Mouse (Mus musculus): ENCODE measurements around the gene Gm5039. TPM values are rescaled to one million over a fixed set of nuclear protein-coding genes. Genes with fewer than 3 reads are reported as not detected.
"Not testable (repeated sequence)": the region's sequence is repeated elsewhere in the genome, so short reads cannot be mapped to it uniquely, and the experiment has no call there.

The Gm5039 gene
- polyA plus RNA-seq (2015; fragmentation: Nextera tagmentation; extraction: Ambion mirVana): not detected in 2 replicates

DNA sequence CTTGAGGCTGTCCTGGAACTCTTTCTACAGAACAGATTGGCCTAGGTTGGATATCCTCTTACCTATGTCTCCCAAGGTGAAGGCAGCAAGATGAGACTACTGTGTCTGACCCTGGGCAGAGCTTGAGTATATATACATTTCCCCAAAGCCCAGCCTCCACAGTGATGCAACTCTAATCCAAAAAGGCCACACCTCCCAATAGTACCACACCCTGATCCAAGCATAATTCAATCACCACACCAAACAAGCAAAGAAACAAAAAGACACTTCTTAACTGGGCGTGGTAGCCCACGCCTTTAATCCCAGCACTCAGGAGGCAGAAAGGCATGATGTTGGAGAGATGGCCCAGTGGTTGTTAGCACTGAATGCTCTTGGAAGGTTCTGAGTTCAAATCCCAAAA, at the start of gene Gm5039:
Gene Gm5039, minus strand, starts transcription at position 101 of the 400 bp plus-strand sequence.
- H3K4me2 ChIP-seq; ATAC-seq (ENCODE audit: insufficient number of reproducible peaks, low FRiP score, low TSS enrichment, low read depth); H3K27me3 ChIP-seq; H3K9me3 ChIP-seq; H3K27ac ChIP-seq; H3K9ac ChIP-seq; H3K4me3 ChIP-seq; H3K36me3 ChIP-seq; H3K4me1 ChIP-seq: not testable (repeated sequence)
- 96% methylated on average over 2 of the region's 2 CpGs for WGBS

- Histone ChIP-seq H3K4me2 (no peak overlapping the region), H3K4me3 (no peak overlapping the region), H3K27me3 (no peaks in the 10 kb centered on the region), H3K9me3 (no peaks in the 10 kb centered on the region), H3K9ac (no peak overlapping the region), H3K27ac (no peak overlapping the region), H3K4me1 (no peaks in the 10 kb centered on the region), H3K36me3 (peaks cover 2% of the 10 kb centered on the region; the same call in 1 of the 2 replicates)
- ATAC-seq (ENCODE audit: insufficient number of reproducible peaks, low FRiP score, low TSS enrichment, low read depth): no peak
- 71% methylated on average over 5 of the region's 5 CpGs for WGBS
Observed at GRCm38 (mm10) chr12:88372018-88372417, 48.2 kb upstream of the Gm5039 start.

GRCm38 (mm10) chr12:88370321-88370720, 46.5 kb upstream of the Gm5039 start:
- H3K9me3 ChIP-seq; H3K9ac ChIP-seq; H3K4me1 ChIP-seq; H3K4me3 ChIP-seq; H3K27ac ChIP-seq; H3K4me2 ChIP-seq; ATAC-seq (ENCODE audit: insufficient number of reproducible peaks, low FRiP score, low TSS enrichment, low read depth); H3K27me3 ChIP-seq; H3K36me3 ChIP-seq: not testable (repeated sequence)
- WGBS: 0% methylated on average over 1 of the region's 1 CpGs

DNA sequence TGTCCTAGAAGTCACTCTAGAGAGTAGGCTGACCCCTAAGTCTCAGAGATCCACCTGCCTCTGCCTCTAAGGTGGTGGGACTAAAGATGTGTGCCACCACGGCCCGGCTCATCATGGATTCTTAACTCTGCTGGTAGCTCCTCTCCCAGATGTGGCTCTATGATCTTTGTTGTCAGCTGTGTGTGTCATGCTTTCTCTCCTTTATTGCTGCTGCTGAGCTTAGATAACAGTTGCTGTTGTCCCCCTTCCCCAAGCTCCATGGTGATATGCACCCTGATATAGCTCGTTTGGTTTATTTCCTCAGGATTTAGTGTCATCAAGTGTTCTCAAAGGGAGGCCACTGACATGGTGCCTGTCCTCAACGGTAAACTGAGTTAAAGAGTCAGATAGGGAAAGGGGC, 45.9 kb upstream of the Gm5039 start:
- H3K4me3 ChIP-seq; H3K4me1 ChIP-seq; H3K9me3 ChIP-seq; H3K4me2 ChIP-seq; H3K27ac ChIP-seq; ATAC-seq (ENCODE audit: insufficient number of reproducible peaks, low FRiP score, low TSS enrichment, low read depth); H3K27me3 ChIP-seq; H3K36me3 ChIP-seq; H3K9ac ChIP-seq: not testable (repeated sequence)
- 66% methylated on average over 4 of the region's 4 CpGs for WGBS

- no peaks in the 10 kb centered on the region for H3K27me3 ChIP-seq
Observed at GRCm38 (mm10) chr12:88368618-88369017, 44.8 kb upstream of the Gm5039 start.

DNA sequence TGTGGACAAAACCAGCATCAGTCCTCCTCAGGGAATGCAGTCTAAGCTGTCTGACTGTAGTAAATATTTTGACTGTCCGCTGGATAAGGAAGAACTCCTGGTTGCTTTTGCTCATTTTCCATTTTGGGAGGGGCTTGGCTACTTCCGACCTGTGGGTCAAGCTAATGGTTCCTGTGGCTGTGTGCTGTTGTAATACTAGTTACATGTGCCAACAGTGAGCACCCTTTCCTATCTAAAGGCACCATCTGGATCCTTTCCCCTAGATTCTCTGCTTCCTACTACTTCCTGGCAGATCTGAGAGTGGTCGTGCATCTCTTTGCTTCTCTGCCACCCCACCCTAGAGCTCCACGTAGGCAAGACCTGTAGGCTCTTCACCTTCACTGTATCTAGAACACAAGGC, 43.8 kb upstream of the Gm5039 start:
- H3K4me3 ChIP-seq: no peak overlapping the region
- no peaks in the 10 kb centered on the region for H3K27me3 ChIP-seq
- H3K27ac ChIP-seq: no peak overlapping the region
- H3K9ac ChIP-seq: no peak overlapping the region
- H3K36me3 ChIP-seq: no peaks in the 10 kb centered on the region
- 74% methylated on average over 4 of the region's 4 CpGs for WGBS
- ATAC-seq (ENCODE audit: insufficient number of reproducible peaks, low FRiP score, low TSS enrichment, low read depth): no peak
- H3K4me2 ChIP-seq: no peak overlapping the region
- no peaks in the 10 kb centered on the region for H3K4me1 ChIP-seq
- H3K9me3 ChIP-seq: no peaks in the 10 kb centered on the region

More at GRCm38 (mm10) chr12:88368618-88369017, 44.8 kb upstream of the Gm5039 start:
- H3K4me1 ChIP-seq: no peaks in the 10 kb centered on the region
- no peak overlapping the region for H3K4me2 ChIP-seq
- H3K9me3 ChIP-seq: no peaks in the 10 kb centered on the region
- no peak overlapping the region for H3K27ac ChIP-seq
- 78% methylated on average over 4 of the region's 4 CpGs for WGBS
- no peak overlapping the region for H3K9ac ChIP-seq
- no peak for ATAC-seq (ENCODE audit: insufficient number of reproducible peaks, low FRiP score, low TSS enrichment, low read depth)
- no peak overlapping the region for H3K4me3 ChIP-seq
- no peaks in the 10 kb centered on the region for H3K36me3 ChIP-seq

DNA sequence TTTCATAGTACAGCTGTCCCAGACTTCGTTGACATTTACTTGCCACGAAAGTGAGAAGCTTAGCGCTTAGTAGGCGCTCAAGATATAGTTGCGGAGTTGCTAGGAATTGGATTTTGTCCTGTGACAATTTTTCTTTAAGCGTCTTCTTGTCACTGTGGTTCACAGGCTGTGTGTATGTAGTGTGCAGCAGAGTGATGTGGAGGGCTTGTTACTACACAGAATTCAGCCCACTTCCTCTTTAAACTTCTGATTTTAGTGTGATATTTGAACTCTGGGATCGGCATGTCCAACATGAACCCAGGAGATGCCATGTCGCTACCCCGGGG, 37.3 kb upstream of the Gm5039 start:
- Histone ChIP-seq H3K27me3 (no peaks in the 10 kb centered on the region), H3K9ac (peak overlapping the region; percentile 63), H3K4me2 (peak overlapping the region; percentile 82), H3K27ac (no peak overlapping the region), H3K4me3 (peak overlapping the region; percentile 85), H3K4me1 (0 out of 2 replicates have a peak, but pooled peaks cover 5% of the 10 kb centered on the region), H3K9me3 (no peaks in the 10 kb centered on the region), H3K36me3 (no peaks in the 10 kb centered on the region)
- no peak for ATAC-seq (ENCODE audit: insufficient number of reproducible peaks, low FRiP score, low TSS enrichment, low read depth)
- 48% methylated on average over 9 of the region's 9 CpGs for WGBS

DNA sequence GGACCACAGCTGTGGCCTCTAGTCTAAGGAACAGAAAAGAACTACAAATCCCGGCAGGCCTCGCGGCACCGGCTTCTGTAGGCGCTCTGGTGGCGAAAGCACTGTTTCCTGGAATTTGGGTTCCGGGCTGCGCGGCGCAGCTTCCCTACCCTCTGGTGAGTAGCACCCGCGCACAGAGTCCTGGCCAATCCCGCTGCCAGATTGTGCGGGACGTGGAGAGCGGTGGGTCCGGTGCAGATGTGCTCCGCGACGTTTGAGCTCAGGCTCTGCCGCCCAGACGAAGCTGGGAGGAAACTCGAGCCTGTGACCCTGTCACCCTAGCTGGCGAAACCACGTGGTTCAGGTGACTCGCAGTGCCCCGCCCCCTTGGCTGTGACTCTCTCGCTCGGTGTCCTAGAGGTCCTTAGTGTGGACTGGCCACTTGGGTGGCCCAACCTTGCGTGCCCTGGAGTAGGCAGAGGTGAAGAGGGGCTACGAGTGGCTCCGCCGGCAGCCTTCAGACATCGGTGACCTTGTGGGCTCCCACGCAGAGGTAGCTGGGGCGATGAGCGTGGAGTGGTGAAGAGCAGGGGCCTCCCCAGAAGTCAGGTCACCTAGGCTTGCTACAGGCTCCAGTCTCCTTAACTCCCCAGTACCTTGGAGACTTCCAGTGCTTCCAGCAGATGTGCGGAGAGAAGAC, 36.8 kb upstream of the Gm5039 start, which contains the start of gene Adck1:
Gene Adck1, plus strand, starts transcription at position 114 of the 679 bp plus-strand sequence.
- ATAC-seq (ENCODE audit: insufficient number of reproducible peaks, low FRiP score, low TSS enrichment, low read depth): peak; percentile 92
- Histone ChIP-seq H3K36me3 (no peaks in the 10 kb centered on the region), H3K27ac (peak within 1 kb of the TSS; percentile 75), H3K9me3 (no peaks in the 10 kb centered on the region), H3K4me1 (0 out of 2 replicates have a peak, but pooled peaks cover 5% of the 10 kb centered on the region), H3K4me2 (peak within 1 kb of the TSS; percentile 82), H3K9ac (peak within 1 kb of the TSS; percentile 63), H3K4me3 (peak within 1 kb of the TSS; percentile 85), H3K27me3 (no peaks in the 10 kb centered on the region)
- under 1% methylated on average over 38 of the region's 38 CpGs for WGBS

DNA sequence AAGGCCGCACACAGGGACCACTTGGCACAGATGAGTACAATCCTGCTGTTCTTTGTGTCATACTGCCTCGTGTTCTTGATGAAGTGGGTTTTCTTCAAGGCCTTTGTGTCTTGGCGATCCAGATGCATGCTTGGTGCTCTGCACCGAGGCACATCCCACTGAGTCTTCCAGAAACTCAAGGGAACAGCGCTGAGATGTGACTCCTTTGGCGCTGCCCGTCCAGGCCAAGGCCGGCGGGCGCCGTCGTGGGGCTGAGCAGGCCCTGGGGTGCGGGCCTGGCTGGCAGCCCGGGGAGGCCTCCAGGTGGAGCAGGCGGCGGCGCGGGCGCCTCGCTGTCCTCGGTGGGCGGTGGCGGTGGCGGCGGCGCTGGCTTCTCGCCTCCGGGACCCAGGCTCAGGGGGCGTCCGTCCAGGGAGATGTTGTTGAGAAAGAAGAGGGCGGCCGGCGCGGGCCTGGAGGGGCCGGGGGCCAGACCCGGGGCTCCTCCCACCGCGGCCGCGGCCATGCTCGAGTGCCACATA, 30.4 kb upstream of the Gm5039 start:
- Histone ChIP-seq H3K27me3 (no peaks in the 10 kb centered on the region), H3K27ac (no peak overlapping the region), H3K9me3 (no peaks in the 10 kb centered on the region)

DNA sequence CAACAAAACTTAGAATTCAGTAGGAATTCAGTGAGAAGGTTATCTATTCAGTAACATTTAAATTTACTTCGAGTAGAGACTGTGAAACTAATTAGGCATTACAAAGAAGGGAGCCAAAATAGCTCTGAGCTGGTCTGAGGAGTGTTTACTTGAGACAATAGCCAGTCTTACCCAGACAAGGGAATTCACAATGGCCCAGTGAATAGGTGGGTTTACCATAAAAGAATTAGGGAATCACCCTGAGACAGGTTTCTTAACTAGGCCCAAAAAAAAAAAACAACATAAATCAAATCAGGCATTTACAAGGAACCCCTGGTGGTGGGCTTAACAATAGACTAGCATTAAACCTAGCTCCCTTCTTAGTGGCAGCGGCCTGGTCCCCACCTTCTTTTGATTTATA, 17.5 kb upstream of the Gm5039 start:
- H3K27me3 ChIP-seq; ATAC-seq (ENCODE audit: insufficient number of reproducible peaks, low FRiP score, low TSS enrichment, low read depth); H3K9ac ChIP-seq; H3K9me3 ChIP-seq; H3K36me3 ChIP-seq; H3K4me1 ChIP-seq; H3K4me2 ChIP-seq; H3K27ac ChIP-seq; H3K4me3 ChIP-seq: not testable (repeated sequence)
- WGBS: 40% methylated on average over 2 of the region's 2 CpGs

More for the DNA sequence above, 30.4 kb upstream of the Gm5039 start:
- no peak for ATAC-seq (ENCODE audit: insufficient number of reproducible peaks, low FRiP score, low TSS enrichment, low read depth)
- 20% methylated on average over 41 of the region's 41 CpGs for WGBS
- Histone ChIP-seq H3K4me3 (peak overlapping the region; percentile 35), H3K9ac (0 out of 2 replicates have a peak overlapping the region, but pooled peaks have one; percentile 28), H3K4me2 (peak overlapping the region; percentile 52), H3K36me3 (no peaks in the 10 kb centered on the region), H3K4me1 (peaks cover 3% of the 10 kb centered on the region; the same call in 1 of the 2 replicates)

GRCm38 (mm10) chr12:88336662-88337413, 13.0 kb upstream of the Gm5039 start:
- not testable (repeated sequence) for ATAC-seq (ENCODE audit: insufficient number of reproducible peaks, low FRiP score, low TSS enrichment, low read depth); H3K4me1 ChIP-seq; H3K9ac ChIP-seq; H3K36me3 ChIP-seq; H3K4me2 ChIP-seq; H3K4me3 ChIP-seq; H3K27ac ChIP-seq; H3K9me3 ChIP-seq; H3K27me3 ChIP-seq
- 67% methylated on average over 4 of the region's 4 CpGs for WGBS

DNA sequence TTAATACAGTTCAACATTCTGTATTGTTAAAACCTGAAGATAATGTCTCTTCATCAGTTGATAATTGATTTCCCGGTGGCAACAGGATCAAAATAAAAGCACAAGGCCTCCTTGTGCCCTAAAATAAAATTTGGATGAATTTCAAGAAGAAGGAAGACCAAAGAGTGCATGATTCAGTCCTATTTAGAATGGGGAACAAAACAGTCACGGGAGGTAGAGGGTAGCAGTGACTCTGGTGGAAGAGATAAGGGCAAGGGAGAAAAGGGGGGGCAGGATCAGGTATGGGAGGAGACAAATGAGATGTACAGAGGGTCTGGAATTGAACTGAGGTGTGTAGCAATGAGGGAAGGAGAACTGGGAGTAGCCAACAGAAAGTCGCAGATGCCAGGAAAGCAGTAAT, 9.3 kb downstream of the Gm5039 start:
- Histone ChIP-seq H3K9me3 (no peaks in the 10 kb centered on the region; the same call in 1 of the 2 replicates), H3K27me3 (no peaks in the 10 kb centered on the region), H3K4me2 (no peak overlapping the region), H3K36me3 (no peaks in the 10 kb centered on the region), H3K4me3 (no peak overlapping the region), H3K27ac (no peak overlapping the region), H3K9ac (no peak overlapping the region), H3K4me1 (no peaks in the 10 kb centered on the region)
- ATAC-seq (ENCODE audit: insufficient number of reproducible peaks, low FRiP score, low TSS enrichment, low read depth): no peak
- WGBS: 80% methylated on average over 3 of the region's 3 CpGs

All from limb, embryonic 15.5 days (tissue).